ENCODE assay signal across 9 mouse cellular contexts in genomic region chr1:89646326-89647018, GRCm38 (mm10).
DNase-seq lines count a peak whose midpoint lies in the region; ATAC-seq and TF ChIP-seq lines count a peak whose summit lies in the region.
"Had no signal": no experiment of that assay in that cellular context is flagged by ENCODE, and none has a peak within 500 bp of the region (broad histone marks: within the 10 kb centered on the region; RNA-seq: fewer than 3 reads in every experiment).

No protein-coding gene starts in this region.

- peak; percentile 83 for TF ChIP-seq CTCF in C2C12 (IDR thresholded peaks at IDR 0.05; ENCODE audit: control insufficient read depth, insufficient read depth, insufficient read length)
- peak; percentile 87 for TF ChIP-seq CTCF in cortical plate, adult 2 months (IDR thresholded peaks at IDR 0.05; ENCODE audit: extremely low read depth, insufficient read depth, low read length)
- peak; percentile 99 for TF ChIP-seq CTCF in stomach, postnatal 0 days (IDR thresholded peaks at IDR 0.05; ENCODE audit: low read depth)

- no peak overlapping the region for H3K27ac ChIP-seq in cortical plate, adult 2 months (ENCODE audit: insufficient read depth, low read length)
- H3K27ac ChIP-seq in liver, embryonic 13.5 days, result no peak overlapping the region
- no peak overlapping the region for H3K27ac ChIP-seq in neural tube, embryonic 11.5 days (ENCODE audit: low read depth, low read length)
- H3K27ac ChIP-seq in stomach, postnatal 0 days (replicated peaks), result no peak overlapping the region
- H3K27ac ChIP-seq: embryonic facial prominence, embryonic 13.5 days had no signal

- H3K9ac ChIP-seq in liver, embryonic 13.5 days, result no peak overlapping the region
- no peak overlapping the region for H3K9ac ChIP-seq in neural tube, embryonic 11.5 days (ENCODE audit: low read length)
- H3K9ac ChIP-seq in stomach, postnatal 0 days (ENCODE audit: low read length), result no peak overlapping the region
- H3K9ac ChIP-seq: embryonic facial prominence, embryonic 13.5 days had no signal

- no peak overlapping the region for H3K4me3 ChIP-seq in C2C12 (ENCODE audit: insufficient read depth, poor library complexity, severe bottlenecking)
- H3K4me3 ChIP-seq in cortical plate, adult 2 months (ENCODE audit: insufficient read depth, low read length), result no peak overlapping the region
- H3K4me3 ChIP-seq in liver, embryonic 13.5 days (replicated peaks), result no peak overlapping the region
- no peak overlapping the region for H3K4me3 ChIP-seq in neural tube, embryonic 11.5 days (ENCODE audit: low read depth, low read length)
- no peak overlapping the region for H3K4me3 ChIP-seq in stomach, postnatal 0 days (ENCODE audit: low read depth, low read length)
- H3K4me3 ChIP-seq: embryonic facial prominence, embryonic 13.5 days had no signal

- H3K4me1 ChIP-seq in cortical plate, adult 2 months (ENCODE audit: control insufficient read depth, insufficient read depth, low read length), result peaks cover 2% of the 10 kb centered on the region; the same call in 1 of the 2 replicates
- peaks cover 13% of the 10 kb centered on the region for H3K4me1 ChIP-seq in liver, embryonic 13.5 days (replicated peaks)
- H3K4me1 ChIP-seq in neural tube, embryonic 11.5 days (ENCODE audit: control insufficient read depth, insufficient read depth, low read length), result no peaks in the 10 kb centered on the region
- no peaks in the 10 kb centered on the region for H3K4me1 ChIP-seq in stomach, postnatal 0 days (replicated peaks; ENCODE audit: control insufficient read depth, insufficient read depth)
- H3K4me1 ChIP-seq: embryonic facial prominence, embryonic 13.5 days had no signal

- no peaks in the 10 kb centered on the region for H3K27me3 ChIP-seq in C2C12 (ENCODE audit: control insufficient read depth, insufficient read depth, insufficient read length)
- no peaks in the 10 kb centered on the region for H3K27me3 ChIP-seq in liver, embryonic 13.5 days
- no peaks in the 10 kb centered on the region for H3K27me3 ChIP-seq in neural tube, embryonic 11.5 days (ENCODE audit: control insufficient read depth, insufficient read depth, low read length)
- no peaks in the 10 kb centered on the region for H3K27me3 ChIP-seq in stomach, postnatal 0 days (ENCODE audit: control insufficient read depth, insufficient read depth, low read length)
- H3K27me3 ChIP-seq: embryonic facial prominence, embryonic 13.5 days had no signal

- WGBS in liver, embryonic 13.5 days (ENCODE audit: insufficient replicate concordance), result 18% methylated on average over 4 of the region's 4 CpGs
- 17% methylated on average over 4 of the region's 4 CpGs for WGBS in neural tube, embryonic 11.5 days
- WGBS in stomach, postnatal 0 days, result 19% methylated on average over 4 of the region's 4 CpGs

- H3K79me3 ChIP-seq in C2C12 (ENCODE audit: low read depth), result no peaks in the 10 kb centered on the region

- peak; percentile 65 to 89 for DNase-seq in adrenal gland, adult (ENCODE audit: inconsistent age in 2 of 2, low spot score in 1 of 2)
- DNase-seq in gastrocnemius, postnatal 4 days (ENCODE audit: low spot score in 2 of 2), result peak; percentile 47 to 58
- peak; percentile 91 for DNase-seq in kidney, adult 9 months
- DNase-seq in liver, embryonic 13.5 days, result peak; percentile 34
- peak; percentile 76 for DNase-seq in neural tube, embryonic 11.5 days (ENCODE audit: low spot score)
- DNase-seq in stomach, postnatal 0 days (ENCODE audit: low spot score), result peak; percentile 83

- H3K9me3 ChIP-seq in liver, embryonic 13.5 days (replicated peaks), result no peaks in the 10 kb centered on the region
- H3K9me3 ChIP-seq in neural tube, embryonic 11.5 days (ENCODE audit: control insufficient read depth, low read length), result no peaks in the 10 kb centered on the region
- H3K9me3 ChIP-seq in stomach, postnatal 0 days (ENCODE audit: control insufficient read depth, low read length), result no peaks in the 10 kb centered on the region
- H3K9me3 ChIP-seq: embryonic facial prominence, embryonic 13.5 days had no signal

- TF ChIP-seq POLR2A in cortical plate, adult 2 months (IDR thresholded peaks at IDR 0.05; ENCODE audit: extremely low read depth, insufficient read depth, low read length), result no peak

- H3K4me2 ChIP-seq in liver, embryonic 13.5 days, result no peak overlapping the region
- no peak overlapping the region for H3K4me2 ChIP-seq in neural tube, embryonic 11.5 days (ENCODE audit: low read depth)
- H3K4me2 ChIP-seq in stomach, postnatal 0 days (replicated peaks; ENCODE audit: low read depth), result peak overlapping the region; percentile 37
- H3K4me2 ChIP-seq: embryonic facial prominence, embryonic 13.5 days had no signal

- no peaks in the 10 kb centered on the region for H3K36me3 ChIP-seq in C2C12 (ENCODE audit: control insufficient read depth, insufficient read depth)
- no peaks in the 10 kb centered on the region for H3K36me3 ChIP-seq in liver, embryonic 13.5 days
- H3K36me3 ChIP-seq in neural tube, embryonic 11.5 days (ENCODE audit: control insufficient read depth, insufficient read depth, low read length), result no peaks in the 10 kb centered on the region
- no peaks in the 10 kb centered on the region for H3K36me3 ChIP-seq in stomach, postnatal 0 days (ENCODE audit: control insufficient read depth, insufficient read depth, low read length)
- H3K36me3 ChIP-seq: embryonic facial prominence, embryonic 13.5 days had no signal

- no peak overlapping the region for H3ac ChIP-seq in C2C12 (ENCODE audit: control insufficient read depth, insufficient read length, low read depth)

- H3K79me2 ChIP-seq in C2C12 (ENCODE audit: control insufficient read depth, insufficient read depth), result no peaks in the 10 kb centered on the region

- ATAC-seq in liver, embryonic 13.5 days (ENCODE audit: low read depth), result peak; percentile 39; the same call in 1 of the 2 replicates
- no peak for ATAC-seq in neural tube, embryonic 11.5 days (ENCODE audit: insufficient read depth, low FRiP score, low TSS enrichment)
- peak; percentile 76 for ATAC-seq in stomach, postnatal 0 days (ENCODE audit: low FRiP score, low TSS enrichment)

- no peak for TF ChIP-seq EP300 in stomach, postnatal 0 days (optimal IDR thresholded peaks at IDR 0.05)

TF ChIP-seq in C2C12, 6 proteins besides CTCF, POLR2A, EP300 and RAD21:
- TF ChIP-seq USF1 (IDR thresholded peaks at IDR 0.05; ENCODE audit: low read depth) (no peak), MYOG (IDR thresholded peaks at IDR 0.05; ENCODE audit: control insufficient read depth, extremely low read depth, insufficient read length) (no peak), CEBPB (IDR thresholded peaks at IDR 0.05; ENCODE audit: low read depth) (no peak), MYOD1 (IDR thresholded peaks at IDR 0.05; ENCODE audit: control insufficient read depth, insufficient read length, low read depth) (no peak), FOSL1 (IDR thresholded peaks at IDR 0.05; ENCODE audit: insufficient read depth, low read length, poor library complexity, severe bottlenecking) (no peak), MAX (IDR thresholded peaks at IDR 0.05) (no peak)

Comparison
In these comparisons a context has a peak if more than half of its experiments do, and no peak if none do; other contexts are left out.
1. DNase-seq: peak in every context shown above with its lines; median percentile 91 in kidney, adult 9 months; 83 in stomach, postnatal 0 days; 77 in adrenal gland, adult; 76 in neural tube, embryonic 11.5 days; 52 in gastrocnemius, postnatal 4 days; 34 in liver, embryonic 13.5 days.